Mouse (Mus musculus) limb, embryonic 12.5 days (tissue): ENCODE measurements around the gene Setd5. TPM values are rescaled to one million over a fixed set of nuclear protein-coding genes. Genes with fewer than 3 reads are reported as not detected.

ENCODE experiments used
- ATAC-seq: fragments of 200-750 bp; cut with Nextera tagmentation; 2 replicates; pipeline ENCODE4 v1.8.0; 2017; ENCODE audit warnings: low read depth, moderate TSS enrichment; ENCODE audit not compliant: insufficient number of reproducible peaks, insufficient read depth, low FRiP score, low TSS enrichment
- H3K27ac ChIP-seq: fragments of 300-500 bp; sonication (generic); 2 replicates; pipeline ENCODE4 v1.5.1; 2016; ENCODE audit warnings: mild to moderate bottlenecking, moderate library complexity
- H3K27me3 ChIP-seq: fragments of 300-500 bp; sonication (generic); 2 replicates; pipeline ENCODE4 v1.6.1; 2016; ENCODE audit warnings: mild to moderate bottlenecking, moderate library complexity
- H3K36me3 ChIP-seq: fragments of 300-500 bp; sonication (generic); 2 replicates; pipeline ENCODE4 v1.6.1; 2016; ENCODE audit warnings: mild to moderate bottlenecking, moderate library complexity
- H3K4me1 ChIP-seq: fragments of 300-500 bp; sonication (generic); replicated peaks from 2 replicates; pipeline ENCODE4 v1.6.1; 2016
- H3K4me2 ChIP-seq: fragments of 300-500 bp; sonication (generic); 2 replicates; pipeline ENCODE4 v1.6.1; 2016; ENCODE audit warnings: mild to moderate bottlenecking, moderate library complexity
- H3K4me3 ChIP-seq: fragments of 300-500 bp; sonication (generic); replicated peaks from 2 replicates; pipeline ENCODE4 v1.5.1; 2016; ENCODE audit warnings: mild to moderate bottlenecking
- H3K9ac ChIP-seq: fragments of 300-500 bp; sonication (generic); replicated peaks from 2 replicates; pipeline ENCODE4 v1.6.1; 2016; ENCODE audit warnings: mild to moderate bottlenecking, moderate library complexity
- H3K9me3 ChIP-seq: fragments of 300-500 bp; sonication (generic); 2 replicates; pipeline ENCODE4 v1.6.1; 2016; ENCODE audit warnings: mild to moderate bottlenecking, moderate library complexity
- WGBS: fragments of 180-500 bp; shearing (Covaris S2); methylation state at CpG from one replicate; pipeline ENCODE4 v1.1.7; 2016; 5-methylcytosine and 5-hydroxymethylcytosine counted together
- polyA plus RNA-seq: library from polyadenylated mRNA; unstranded; fragments of >200 nt; fragmentation: Nextera tagmentation; extraction: Ambion mirVana; gene quantifications from 2 replicates; pipeline ENCODE4 v1.2.1, GENCODE M21; 2016

The Setd5 gene
- 74.4 and 78.2 TPM in 2 replicates for polyA plus RNA-seq

GRCm38 (mm10) chr6:113076686-113077516 lies at the start of gene Setd5:
Setd5 (plus strand) TSS chr6:113077365.
- Histone ChIP-seq H3K27me3 (no peaks in the 10 kb centered on the region), H3K4me1 (peaks cover 38% of the 10 kb centered on the region), H3K4me2 (peak within 1 kb of the TSS; percentile 91), H3K9ac (peak within 1 kb of the TSS; percentile 99), H3K36me3 (no peaks in the 10 kb centered on the region), H3K9me3 (no peaks in the 10 kb centered on the region), H3K27ac (peak within 1 kb of the TSS; percentile 99), H3K4me3 (peak within 1 kb of the TSS; percentile 94)
- peak; percentile 91 for ATAC-seq
- whole genome bisulfite sequencing, result under 1% methylated on average over 86 of the region's 91 CpGs

GRCm38 (mm10) chr6:113027446-113027845 lies 49.7 kb upstream of the Setd5 start:
- Histone ChIP-seq H3K4me3 (no peak overlapping the region), H3K4me2 (no peak overlapping the region), H3K27me3 (no peaks in the 10 kb centered on the region), H3K36me3 (no peaks in the 10 kb centered on the region), H3K9ac (no peak overlapping the region), H3K27ac (no peak overlapping the region), H3K9me3 (no peaks in the 10 kb centered on the region), H3K4me1 (0 out of 2 replicates have a peak, but pooled peaks cover 2% of the 10 kb centered on the region)
- WGBS, result 68% methylated on average over 2 of the region's 2 CpGs
- ATAC-seq, result no peak

GRCm38 (mm10) chr6:113029006-113029405 lies 48.2 kb upstream of the Setd5 start:
- no peaks in the 10 kb centered on the region for H3K27me3 ChIP-seq
- 72% methylated on average over 3 of the region's 3 CpGs for WGBS
- H3K4me3 ChIP-seq, result no peak overlapping the region
- no peaks in the 10 kb centered on the region for H3K9me3 ChIP-seq
- H3K9ac ChIP-seq, result no peak overlapping the region
- no peaks in the 10 kb centered on the region for H3K4me1 ChIP-seq
- H3K27ac ChIP-seq, result no peak overlapping the region
- ATAC-seq, result no peak
- H3K4me2 ChIP-seq, result no peak overlapping the region
- no peaks in the 10 kb centered on the region for H3K36me3 ChIP-seq

- WGBS, result 67% methylated on average over 3 of the region's 3 CpGs
- H3K27ac ChIP-seq, result 0 out of 2 replicates have a peak overlapping the region, but pooled peaks have one; percentile 18
- H3K27me3 ChIP-seq, result no peaks in the 10 kb centered on the region
- no peak overlapping the region for H3K4me3 ChIP-seq
- ATAC-seq, result no peak
- no peak overlapping the region for H3K9ac ChIP-seq
- H3K4me2 ChIP-seq, result no peak overlapping the region
- H3K4me1 ChIP-seq, result no peaks in the 10 kb centered on the region
- no peaks in the 10 kb centered on the region for H3K9me3 ChIP-seq
- no peaks in the 10 kb centered on the region for H3K36me3 ChIP-seq
These were observed 46.6 kb upstream of the Setd5 start for GRCm38 (mm10) chr6:113030553-113030952.

- H3K4me2 ChIP-seq, result no peak overlapping the region
- H3K27ac ChIP-seq, result 0 out of 2 replicates have a peak overlapping the region, but pooled peaks have one; percentile 18
- no peak overlapping the region for H3K4me3 ChIP-seq
- no peaks in the 10 kb centered on the region for H3K4me1 ChIP-seq
- no peak overlapping the region for H3K9ac ChIP-seq
- H3K9me3 ChIP-seq, result no peaks in the 10 kb centered on the region
- no peaks in the 10 kb centered on the region for H3K27me3 ChIP-seq
- no peaks in the 10 kb centered on the region for H3K36me3 ChIP-seq
- no peak for ATAC-seq
- 70% methylated on average over 10 of the region's 10 CpGs for WGBS
These were observed 46.0 kb upstream of the Setd5 start for GRCm38 (mm10) chr6:113030970-113031660.

GRCm38 (mm10) chr6:113032121-113032520 lies 45.0 kb upstream of the Setd5 start:
- ATAC-seq, result no peak
- H3K9me3 ChIP-seq, result no peaks in the 10 kb centered on the region
- no peak overlapping the region for H3K9ac ChIP-seq
- H3K36me3 ChIP-seq, result no peaks in the 10 kb centered on the region
- H3K27ac ChIP-seq, result no peak overlapping the region
- H3K4me3 ChIP-seq, result no peak overlapping the region
- H3K4me2 ChIP-seq, result no peak overlapping the region
- H3K4me1 ChIP-seq, result no peaks in the 10 kb centered on the region
- H3K27me3 ChIP-seq, result no peaks in the 10 kb centered on the region
- 68% methylated on average over 3 of the region's 3 CpGs for WGBS

- 81% methylated on average over 2 of the region's 2 CpGs for WGBS
- H3K9me3 ChIP-seq, result no peaks in the 10 kb centered on the region
- H3K9ac ChIP-seq, result no peak overlapping the region
- H3K4me2 ChIP-seq, result no peak overlapping the region
- H3K27ac ChIP-seq, result no peak overlapping the region
- H3K27me3 ChIP-seq, result no peaks in the 10 kb centered on the region
- peaks cover 4% of the 10 kb centered on the region; the same call in 1 of the 2 replicates for H3K4me1 ChIP-seq
- no peak overlapping the region for H3K4me3 ChIP-seq
- H3K36me3 ChIP-seq, result no peaks in the 10 kb centered on the region
- ATAC-seq, result no peak
These were observed 44.0 kb upstream of the Setd5 start for GRCm38 (mm10) chr6:113033185-113033584.

- Histone ChIP-seq H3K36me3 (no peaks in the 10 kb centered on the region), H3K27ac (no peak overlapping the region), H3K4me3 (no peak overlapping the region), H3K4me2 (no peak overlapping the region), H3K27me3 (no peaks in the 10 kb centered on the region), H3K9me3 (no peaks in the 10 kb centered on the region), H3K4me1 (peaks cover 11% of the 10 kb centered on the region), H3K9ac (no peak overlapping the region)
- no peak for ATAC-seq
- 79% methylated on average over 6 of the region's 6 CpGs for WGBS
These were observed 42.7 kb upstream of the Setd5 start for GRCm38 (mm10) chr6:113034466-113034865.

GRCm38 (mm10) chr6:113036463-113037175 lies 40.5 kb upstream of the Setd5 start:
- Histone ChIP-seq H3K4me1 (peaks cover 11% of the 10 kb centered on the region), H3K4me2 (no peak overlapping the region), H3K4me3 (no peak overlapping the region), H3K27ac (no peak overlapping the region), H3K9me3 (no peaks in the 10 kb centered on the region), H3K27me3 (no peaks in the 10 kb centered on the region), H3K9ac (no peak overlapping the region), H3K36me3 (no peaks in the 10 kb centered on the region)
- 62% methylated on average over 4 of the region's 4 CpGs for WGBS
- no peak for ATAC-seq

- WGBS, result 10% methylated on average over 19 of the region's 19 CpGs
- no peaks in the 10 kb centered on the region for H3K9me3 ChIP-seq
- ATAC-seq, result peak; percentile 68; the same call in 1 of the 2 replicates
- H3K36me3 ChIP-seq, result no peaks in the 10 kb centered on the region
- peak overlapping the region; percentile 54 for H3K4me2 ChIP-seq
- H3K27ac ChIP-seq, result peak overlapping the region; percentile 50; the same call in 1 of the 2 replicates
- H3K4me3 ChIP-seq, result peak overlapping the region; percentile 19
- H3K9ac ChIP-seq, result peak overlapping the region; percentile 13; the same call in 1 of the 2 replicates
- no peaks in the 10 kb centered on the region for H3K27me3 ChIP-seq
- H3K4me1 ChIP-seq, result peaks cover 11% of the 10 kb centered on the region
These were observed 39.0 kb upstream of the Setd5 start for GRCm38 (mm10) chr6:113037946-113038734.
